Mouse (Mus musculus) C2C12 (cell line): Measurements from ENCODE around the gene Ifrd1. TPM values are rescaled to one million over a fixed set of nuclear protein-coding genes. Genes with fewer than 3 reads are reported as not detected.
"Not testable (repeated sequence)": the region's sequence is repeated elsewhere in the genome, so short reads cannot be mapped to it uniquely, and the experiment has no call there.

Source experiments
- H3K27me3 ChIP-seq: one replicate; pipeline ENCODE4 v1.6.1; 2011; ENCODE audit not compliant: control insufficient read depth, insufficient read depth, insufficient read length
- H3K36me3 ChIP-seq: one replicate; pipeline ENCODE4 v1.6.1; 2011; ENCODE audit not compliant: control insufficient read depth, insufficient read depth
- H3K4me3 ChIP-seq: one replicate; pipeline ENCODE4 v1.5.1; 2011; ENCODE audit warnings: mild to moderate bottlenecking, control low read depth; ENCODE audit not compliant: poor library complexity, insufficient read depth, severe bottlenecking
- H3K79me2 ChIP-seq: one replicate; pipeline ENCODE4 v1.6.1; 2011; ENCODE audit not compliant: control insufficient read depth, insufficient read depth
- H3K79me3 ChIP-seq: one replicate; pipeline ENCODE4 v1.6.1; 2011; ENCODE audit warnings: low read depth, control low read depth
- H3ac ChIP-seq: one replicate; pipeline ENCODE3; 2011; ENCODE audit warnings: low read depth; ENCODE audit not compliant: control insufficient read depth, insufficient read length
- CEBPB ChIP-seq: IDR thresholded peaks from one replicate; pipeline ENCODE4 v1.6.1; 2011; ENCODE audit warnings: low read depth, mild to moderate bottlenecking, control low read depth, moderate library complexity
- CTCF ChIP-seq: IDR thresholded peaks from one replicate; pipeline ENCODE4 v1.5.1; 2011; ENCODE audit not compliant: control insufficient read depth, insufficient read depth, insufficient read length
- FOSL1 ChIP-seq: IDR thresholded peaks from one replicate; pipeline ENCODE4 v1.8.0; 2011; ENCODE audit warnings: mild to moderate bottlenecking, low read length; ENCODE audit not compliant: poor library complexity, insufficient read depth, severe bottlenecking
- MAX ChIP-seq: IDR thresholded peaks from one replicate; pipeline ENCODE4 v1.6.1; 2011; ENCODE audit warnings: mild to moderate bottlenecking, control low read depth
- MYOD1 ChIP-seq: IDR thresholded peaks from one replicate; pipeline ENCODE4 v1.6.1; 2011; ENCODE audit warnings: low read depth; ENCODE audit not compliant: control insufficient read depth, insufficient read length
- MYOG ChIP-seq: IDR thresholded peaks from one replicate; pipeline ENCODE4 v1.6.1; 2011; ENCODE audit not compliant: control insufficient read depth, insufficient read length; ENCODE audit errors: extremely low read depth
- USF1 ChIP-seq: IDR thresholded peaks from one replicate; pipeline ENCODE4 v1.6.1; 2011; ENCODE audit warnings: low read depth, mild to moderate bottlenecking, control low read depth, moderate library complexity
- polyA plus RNA-seq: library from polyadenylated mRNA; unstranded; fragments of >200 nt; fragmentation: generic; extraction: Trizol; gene quantifications from one replicate; pipeline ENCODE4 v1.2.1, GENCODE M21; 2012; ENCODE audit warnings: missing spikeins

Gene Ifrd1
- polyA plus RNA-seq, 1 experiment = 166 TPM

- Histone ChIP-seq H3K36me3 (peaks cover 40% of the 10 kb centered on the region), H3ac (no peak overlapping the region), H3K27me3 (no peaks in the 10 kb centered on the region), H3K4me3 (no peak overlapping the region), H3K79me2 (no peaks in the 10 kb centered on the region), H3K79me3 (no peaks in the 10 kb centered on the region)
- TF ChIP-seq CTCF = no peak
- no peak for TF ChIP-seq MYOD1
- no peak for TF ChIP-seq USF1
- TF ChIP-seq MAX = no peak
- no peak for TF ChIP-seq MYOG
- no peak for TF ChIP-seq FOSL1
- TF ChIP-seq CEBPB = no peak
Observed at GRCm38 (mm10) chr12:40198019-40198418, 50.3 kb downstream of the Ifrd1 start.

- Histone ChIP-seq H3K79me3 (no peaks in the 10 kb centered on the region), H3ac (no peak overlapping the region), H3K36me3 (peaks cover 35% of the 10 kb centered on the region), H3K79me2 (no peaks in the 10 kb centered on the region), H3K4me3 (no peak overlapping the region), H3K27me3 (no peaks in the 10 kb centered on the region)
- TF ChIP-seq MYOD1 (no peak), USF1 (peak; percentile 14)
Observed at GRCm38 (mm10) chr12:40197511-40197910, 50.8 kb downstream of the Ifrd1 start.

- TF ChIP-seq MYOG (no peak), MYOD1 (no peak), CTCF (no peak), MAX (no peak), CEBPB (no peak), FOSL1 (no peak)
- Histone ChIP-seq H3K4me3 (no peak overlapping the region), H3K27me3 (no peaks in the 10 kb centered on the region), H3K79me3 (no peaks in the 10 kb centered on the region), H3K36me3 (no peaks in the 10 kb centered on the region), H3K79me2 (no peaks in the 10 kb centered on the region), H3ac (no peak overlapping the region)
Observed at GRCm38 (mm10) chr12:40185474-40185873, 62.8 kb downstream of the Ifrd1 start.

- Histone ChIP-seq H3ac (no peak overlapping the region), H3K4me3 (no peak overlapping the region), H3K36me3 (no peaks in the 10 kb centered on the region), H3K79me3 (no peaks in the 10 kb centered on the region), H3K27me3 (no peaks in the 10 kb centered on the region), H3K79me2 (no peaks in the 10 kb centered on the region)
- no peak for TF ChIP-seq MAX
- TF ChIP-seq MYOD1 = no peak
- no peak for TF ChIP-seq USF1
- TF ChIP-seq CTCF = no peak
- no peak for TF ChIP-seq FOSL1
- TF ChIP-seq CEBPB = no peak
- no peak for TF ChIP-seq MYOG
Observed at GRCm38 (mm10) chr12:40177089-40177488, 71.2 kb downstream of the Ifrd1 start.

- Histone ChIP-seq H3K79me3 (no peaks in the 10 kb centered on the region), H3K36me3 (no peaks in the 10 kb centered on the region), H3K4me3 (no peak overlapping the region), H3K79me2 (no peaks in the 10 kb centered on the region), H3ac (no peak overlapping the region), H3K27me3 (no peaks in the 10 kb centered on the region)
- no peak for TF ChIP-seq USF1
- no peak for TF ChIP-seq CTCF
- no peak for TF ChIP-seq MYOD1
- no peak for TF ChIP-seq CEBPB
- no peak for TF ChIP-seq FOSL1
- TF ChIP-seq MYOG = no peak
- TF ChIP-seq MAX = no peak
Observed at GRCm38 (mm10) chr12:40176158-40176557, 72.1 kb downstream of the Ifrd1 start.

- not testable (repeated sequence) for H3ac ChIP-seq, H3K79me3 ChIP-seq, H3K79me2 ChIP-seq, H3K36me3 ChIP-seq, H3K27me3 ChIP-seq, H3K4me3 ChIP-seq
Observed at GRCm38 (mm10) chr12:40175171-40175570, 73.1 kb downstream of the Ifrd1 start.

- no peak for TF ChIP-seq CTCF
- no peak for TF ChIP-seq MAX
- no peak for TF ChIP-seq FOSL1
- TF ChIP-seq MYOG = no peak
- no peak for TF ChIP-seq MYOD1
- H3K4me3 ChIP-seq = no peak overlapping the region
- no peak overlapping the region for H3ac ChIP-seq
- no peaks in the 10 kb centered on the region for H3K79me3 ChIP-seq
- no peaks in the 10 kb centered on the region for H3K27me3 ChIP-seq
- H3K36me3 ChIP-seq = no peaks in the 10 kb centered on the region
- H3K79me2 ChIP-seq = no peaks in the 10 kb centered on the region
Observed at GRCm38 (mm10) chr12:40171637-40172036, 76.7 kb downstream of the Ifrd1 start.
